Mouse (Mus musculus): Measurements from ENCODE around the gene Lias. TPM values are rescaled to one million over a fixed set of nuclear protein-coding genes. Genes with fewer than 3 reads are reported as not detected.

Lias gene
- polyA plus RNA-seq, 1 experiment: 13.1 TPM

GRCm38 (mm10) chr5:65385704-65386103 lies 5.6 kb upstream of the Lias start:
- DNase-seq: no peak
- Histone ChIP-seq H3K4me1 (ENCODE audit: control insufficient read depth, insufficient read depth, low read length) (peaks cover 5% of the 10 kb centered on the region; the same call in 1 of the 2 replicates), H3K4me3 (replicated peaks; ENCODE audit: extremely low read depth, low read depth, low read length) (no peak overlapping the region)
- no peak for TF ChIP-seq POLR2A (IDR thresholded peaks at IDR 0.05; ENCODE audit: borderline replicate concordance, extremely low read depth, low read depth, low read length)
- 61% methylated on average over 2 of the region's 2 CpGs for WGBS

- TF ChIP-seq CTCF (IDR thresholded peaks at IDR 0.05; ENCODE audit: insufficient read depth, low read length): no peak
- no peak for TF ChIP-seq POLR2A (IDR thresholded peaks at IDR 0.05; ENCODE audit: borderline replicate concordance, extremely low read depth, low read depth, low read length)
- Histone ChIP-seq H3K4me1 (ENCODE audit: control insufficient read depth, insufficient read depth, low read length) (peaks cover 5% of the 10 kb centered on the region; the same call in 1 of the 2 replicates), H3K4me3 (replicated peaks; ENCODE audit: extremely low read depth, low read depth, low read length) (no peak overlapping the region)
- DNase-seq: no peak
- 75% methylated on average over 6 of the region's 6 CpGs for WGBS
These were observed 4.1 kb upstream of the Lias start for GRCm38 (mm10) chr5:65387008-65387867.

- Histone ChIP-seq H3K4me3 (replicated peaks; ENCODE audit: extremely low read depth, low read depth, low read length) (peak overlapping the region; percentile 96), H3K4me1 (ENCODE audit: control insufficient read depth, insufficient read depth, low read length) (peaks cover 5% of the 10 kb centered on the region; the same call in 1 of the 2 replicates)
- TF ChIP-seq CTCF (IDR thresholded peaks at IDR 0.05; ENCODE audit: insufficient read depth, low read length) (no peak), POLR2A (IDR thresholded peaks at IDR 0.05; ENCODE audit: borderline replicate concordance, extremely low read depth, low read depth, low read length) (no peak)
- 3% methylated on average over 12 of the region's 12 CpGs for WGBS
- no peak for DNase-seq
These were observed 456 bp downstream of the Lias start for GRCm38 (mm10) chr5:65391753-65392152.

GRCm38 (mm10) chr5:65394425-65394824 lies 3.1 kb downstream of the Lias start:
- 87% methylated on average over 7 of the region's 7 CpGs for WGBS
- TF ChIP-seq CTCF (IDR thresholded peaks at IDR 0.05; ENCODE audit: insufficient read depth, low read length) (no peak), POLR2A (IDR thresholded peaks at IDR 0.05; ENCODE audit: borderline replicate concordance, extremely low read depth, low read depth, low read length) (no peak)
- H3K4me3 ChIP-seq (replicated peaks; ENCODE audit: extremely low read depth, low read depth, low read length): no peak overlapping the region
- DNase-seq: no peak
- H3K4me1 ChIP-seq (ENCODE audit: control insufficient read depth, insufficient read depth, low read length): peaks cover 5% of the 10 kb centered on the region; the same call in 1 of the 2 replicates

- WGBS: 19% methylated on average over 2 of the region's 2 CpGs
- no peaks in the 10 kb centered on the region for H3K4me1 ChIP-seq (ENCODE audit: control insufficient read depth, insufficient read depth, low read length)
- peak; percentile 74 for DNase-seq
- no peak overlapping the region for H3K4me3 ChIP-seq (replicated peaks; ENCODE audit: extremely low read depth, low read depth, low read length)
- peak; percentile 63 for TF ChIP-seq CTCF (IDR thresholded peaks at IDR 0.05; ENCODE audit: insufficient read depth, low read length)
- TF ChIP-seq POLR2A (IDR thresholded peaks at IDR 0.05; ENCODE audit: borderline replicate concordance, extremely low read depth, low read depth, low read length): no peak
These were observed 10.1 kb downstream of the Lias start for GRCm38 (mm10) chr5:65401251-65401994.

GRCm38 (mm10) chr5:65407989-65408388 lies 16.7 kb downstream of the Lias start:
- H3K4me3 ChIP-seq (replicated peaks; ENCODE audit: extremely low read depth, low read depth, low read length): no peak overlapping the region
- TF ChIP-seq POLR2A (IDR thresholded peaks at IDR 0.05; ENCODE audit: borderline replicate concordance, extremely low read depth, low read depth, low read length) (no peak), CTCF (IDR thresholded peaks at IDR 0.05; ENCODE audit: insufficient read depth, low read length) (no peak)
- H3K4me1 ChIP-seq (ENCODE audit: control insufficient read depth, insufficient read depth, low read length): no peaks in the 10 kb centered on the region
- WGBS: 87% methylated on average over 12 of the region's 12 CpGs
- no peak for DNase-seq

- Histone ChIP-seq H3K4me1 (ENCODE audit: control insufficient read depth, insufficient read depth, low read length) (no peaks in the 10 kb centered on the region), H3K4me3 (replicated peaks; ENCODE audit: extremely low read depth, low read depth, low read length) (no peak overlapping the region)
- TF ChIP-seq POLR2A (IDR thresholded peaks at IDR 0.05; ENCODE audit: borderline replicate concordance, extremely low read depth, low read depth, low read length) (no peak), CTCF (IDR thresholded peaks at IDR 0.05; ENCODE audit: insufficient read depth, low read length) (no peak)
- WGBS: 44% methylated on average over 26 of the region's 26 CpGs
- no peak for DNase-seq
These were observed 24.6 kb downstream of the Lias start for GRCm38 (mm10) chr5:65415653-65416458.

- no peak for DNase-seq
- TF ChIP-seq CTCF (IDR thresholded peaks at IDR 0.05; ENCODE audit: insufficient read depth, low read length) (no peak), POLR2A (IDR thresholded peaks at IDR 0.05; ENCODE audit: borderline replicate concordance, extremely low read depth, low read depth, low read length) (no peak)
- H3K4me3 ChIP-seq (replicated peaks; ENCODE audit: extremely low read depth, low read depth, low read length): no peak overlapping the region
- no peaks in the 10 kb centered on the region for H3K4me1 ChIP-seq (ENCODE audit: control insufficient read depth, insufficient read depth, low read length)
- WGBS: 79% methylated on average over 10 of the region's 10 CpGs
These were observed 27.8 kb downstream of the Lias start for GRCm38 (mm10) chr5:65419136-65419535.

- TF ChIP-seq CTCF (IDR thresholded peaks at IDR 0.05; ENCODE audit: insufficient read depth, low read length) (no peak), POLR2A (IDR thresholded peaks at IDR 0.05; ENCODE audit: borderline replicate concordance, extremely low read depth, low read depth, low read length) (no peak)
- Histone ChIP-seq H3K4me1 (ENCODE audit: control insufficient read depth, insufficient read depth, low read length) (no peaks in the 10 kb centered on the region), H3K4me3 (replicated peaks; ENCODE audit: extremely low read depth, low read depth, low read length) (no peak overlapping the region)
- WGBS: 77% methylated on average over 6 of the region's 6 CpGs
- DNase-seq: no peak
These were observed 29.5 kb downstream of the Lias start for GRCm38 (mm10) chr5:65420822-65421221.
